Mouse (Mus musculus): ENCODE results near the gene Mnd1. TPM values are rescaled to one million over a fixed set of nuclear protein-coding genes. Genes with fewer than 3 reads are reported as not detected.

The Mnd1 gene
- 10.8 TPM for polyA plus RNA-seq (2014; fragmentation: Illumina TruSeq; extraction: RNeasy Lipid Tissue Mini Kit (QIAGEN cat#74804); ENCODE audit: low read depth, low replicate concordance)

GRCm38 (mm10) chr3:84155558-84156006, at the start of gene Mnd1:
Gene Mnd1, minus strand, starts transcription at chr3:84155786.

GRCm38 (mm10) chr3:84173581-84174154, 18.1 kb upstream of the Mnd1 start, which contains the start of gene Gm6525:
Gene Gm6525, plus strand, starts transcription at chr3:84174104.

GRCm38 (mm10) chr3:84039646-84040475, 115.7 kb downstream of the Mnd1 start, which contains the start of gene Tmem131l:
Gene Tmem131l, minus strand, starts transcription at chr3:84040175.

Other genes starting within 250 kb of the Mnd1 start
- 89.0 TPM for gene Tmem131l, start 115.6 kb downstream of the Mnd1 start, polyA plus RNA-seq (2014; fragmentation: Illumina TruSeq; extraction: RNeasy Lipid Tissue Mini Kit (QIAGEN cat#74804); ENCODE audit: low read depth, low replicate concordance)
- 3.3 TPM for gene Gm6525, start 18.3 kb upstream of the Mnd1 start, polyA plus RNA-seq (2014; fragmentation: Illumina TruSeq; extraction: RNeasy Lipid Tissue Mini Kit (QIAGEN cat#74804); ENCODE audit: low read depth, low replicate concordance)
- gene Trim2, start 151.1 kb upstream of the Mnd1 start, polyA plus RNA-seq (2014; fragmentation: Illumina TruSeq; extraction: RNeasy Lipid Tissue Mini Kit (QIAGEN cat#74804); ENCODE audit: low read depth, low replicate concordance) = 0.81 TPM

All from testis, adult 10 weeks (tissue).